Mouse (Mus musculus) CH12.LX (cell line): ENCODE measurements around the gene Gm20817.
"Not testable (repeated sequence)": the region's sequence is repeated elsewhere in the genome, so short reads cannot be mapped to it uniquely, and the experiment has no call there.

Experiments used
- CTCF ChIP-seq, 2 experiments: IDR thresholded peaks in 1 of 2; conservative IDR thresholded peaks in 1 of 2; 2 replicates each; pipeline ENCODE4 v1.5.1; 2011 to 2012; ENCODE audit warnings: low read depth in 2 of 2, low read length in 2 of 2, improper control_type of control experiment in 1 of 2, inconsistent platforms in 1 of 2, mild to moderate bottlenecking in 1 of 2, moderate library complexity in 1 of 2
- E2F4 ChIP-seq: IDR thresholded peaks from 2 replicates; pipeline ENCODE4 v1.6.1; 2011; ENCODE audit warnings: low read depth, low read length, improper control_type of control experiment; ENCODE audit not compliant: insufficient replicate concordance
- IRF4 ChIP-seq: IDR thresholded peaks from 2 replicates; pipeline ENCODE4 v1.6.1; 2014; ENCODE audit warnings: low read depth, mild to moderate bottlenecking, inconsistent platforms, low read length, improper control_type of control experiment
- NELFE ChIP-seq: IDR thresholded peaks from 2 replicates; pipeline ENCODE4 v1.6.1; 2011; ENCODE audit warnings: low read depth, low read length, improper control_type of control experiment
- POLR2A ChIP-seq: IDR thresholded peaks from 2 replicates; pipeline ENCODE4 v1.6.1; 2011; ENCODE audit warnings: low read depth, mild to moderate bottlenecking, improper control_type of control experiment, low read length
- SMC3 ChIP-seq: IDR thresholded peaks from 2 replicates; pipeline ENCODE4 v1.6.1; 2011; ENCODE audit warnings: low read depth, low read length, improper control_type of control experiment
- ZKSCAN1 ChIP-seq: IDR thresholded peaks from 2 replicates; pipeline ENCODE4 v1.6.1; 2012; ENCODE audit warnings: low read depth, inconsistent platforms, low read length, improper control_type of control experiment, borderline replicate concordance
- ZNF384 ChIP-seq: IDR thresholded peaks from 2 replicates; pipeline ENCODE4 v1.6.1; 2012; ENCODE audit warnings: low read depth, low read length, improper control_type of control experiment, inconsistent platforms

- not testable (repeated sequence) for TF ChIP-seq IRF4; E2F4; POLR2A; NELFE; SMC3; CTCF (conservative IDR thresholded peaks at IDR 0.05 in 1 of 2, IDR thresholded peaks at IDR 0.05 in 1 of 2; ENCODE audit: low read depth in 2 of 2, low read length in 2 of 2); ZNF384; ZKSCAN1
Observed at GRCm38 (mm10) chrY:68832628-68833027, at the start of gene Gm20817.
